Mouse (Mus musculus): Measurements from ENCODE around the gene Bbs9.
"Not testable (repeated sequence)": the region's sequence is repeated elsewhere in the genome, so short reads cannot be mapped to it uniquely, and the experiment has no call there.

Gene Bbs9

DNA sequence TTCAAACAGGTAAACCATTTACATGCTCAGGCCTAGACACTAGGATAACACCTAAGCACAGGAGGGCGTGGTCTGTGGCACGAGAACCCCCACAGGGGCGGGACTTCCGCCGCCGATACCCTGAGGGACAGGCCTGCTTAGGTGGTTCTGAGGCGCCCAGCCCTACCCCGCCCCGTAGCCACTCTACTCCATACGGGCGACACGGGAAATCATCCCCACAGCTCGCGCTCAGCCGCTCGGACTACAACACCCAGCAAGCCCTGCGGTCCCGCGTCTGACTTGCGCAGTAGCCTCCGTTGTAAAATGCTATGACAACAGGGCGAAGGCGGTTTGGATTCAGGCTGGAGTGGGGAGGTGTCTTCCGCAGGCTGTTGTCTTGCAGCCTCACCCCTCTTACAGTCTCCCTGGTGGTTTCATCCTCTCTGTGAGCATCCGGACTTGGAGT is at the start of gene Bbs9:
Bbs9 (plus strand) TSS at position 292 of the 445 bp plus-strand sequence.
- DNase-seq (ENCODE audit: low spot score), result peak; percentile 94

DNA sequence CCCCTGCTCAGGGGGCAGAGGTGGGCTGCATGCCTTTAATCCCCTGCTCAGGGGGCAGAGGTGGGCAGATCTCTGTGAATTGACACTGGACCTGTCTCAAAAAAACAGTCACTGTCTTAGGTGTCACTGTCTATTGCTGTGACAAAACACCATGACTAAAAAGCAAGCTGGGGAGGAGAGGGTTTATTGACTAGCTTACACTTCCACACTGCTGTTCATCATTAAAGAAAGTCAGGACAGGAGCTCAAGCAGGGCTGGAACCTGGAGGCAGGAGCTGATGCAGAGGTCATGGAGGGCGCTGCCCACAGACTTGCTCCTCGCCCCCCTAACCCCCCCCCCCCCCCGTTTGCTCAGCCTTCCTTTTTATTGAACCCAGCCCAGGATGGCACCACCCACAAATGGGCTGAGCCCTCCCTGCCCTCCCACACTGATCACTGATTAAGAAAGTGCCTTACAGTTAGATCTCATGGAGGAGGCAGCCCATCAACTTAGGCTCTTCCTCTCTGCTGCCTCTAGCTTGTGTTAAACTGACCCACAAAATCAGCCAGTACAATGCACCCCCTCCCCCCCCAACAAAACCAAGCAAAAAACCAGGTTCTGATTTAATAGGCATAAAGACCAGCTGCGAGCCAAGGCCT is 47.4 kb upstream of the Bbs9 start:
- no peak for DNase-seq (ENCODE audit: low spot score)

DNA sequence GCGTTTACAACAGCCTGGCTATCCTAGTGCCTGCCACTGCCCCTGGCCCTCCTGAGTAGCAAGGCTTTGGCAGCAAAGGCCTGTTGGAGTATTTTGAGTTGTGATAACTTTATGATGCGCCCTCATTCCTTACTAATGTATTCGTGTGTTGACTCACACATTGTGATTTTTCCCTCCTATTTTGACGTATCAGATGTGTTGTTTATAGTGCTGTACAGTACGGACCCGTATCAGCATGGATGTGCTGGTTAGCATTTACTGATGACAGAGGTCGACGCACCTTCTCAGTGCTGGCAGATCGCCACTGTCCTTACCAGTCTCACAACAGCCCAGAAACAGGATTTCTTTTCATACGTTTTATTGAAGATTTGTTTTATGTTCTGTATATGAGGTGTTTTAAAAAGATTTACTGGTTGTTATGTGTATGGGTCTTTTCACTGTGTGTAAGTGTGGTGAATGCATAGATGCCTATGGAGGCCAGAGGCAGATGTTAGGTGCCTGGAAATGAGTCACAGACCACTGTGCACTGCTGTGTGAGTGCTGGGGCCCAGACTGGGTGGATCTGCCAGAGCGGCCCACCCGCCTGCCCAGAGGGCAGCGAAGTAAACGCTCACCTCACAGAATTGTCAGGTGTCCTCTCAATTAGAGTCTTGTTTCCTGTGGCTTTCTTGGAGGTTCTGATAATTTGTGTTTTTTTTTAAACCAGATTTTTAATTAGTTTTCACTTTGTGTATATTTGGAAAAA is 46.7 kb upstream of the Bbs9 start:
- no peak for DNase-seq (ENCODE audit: low spot score)

DNA sequence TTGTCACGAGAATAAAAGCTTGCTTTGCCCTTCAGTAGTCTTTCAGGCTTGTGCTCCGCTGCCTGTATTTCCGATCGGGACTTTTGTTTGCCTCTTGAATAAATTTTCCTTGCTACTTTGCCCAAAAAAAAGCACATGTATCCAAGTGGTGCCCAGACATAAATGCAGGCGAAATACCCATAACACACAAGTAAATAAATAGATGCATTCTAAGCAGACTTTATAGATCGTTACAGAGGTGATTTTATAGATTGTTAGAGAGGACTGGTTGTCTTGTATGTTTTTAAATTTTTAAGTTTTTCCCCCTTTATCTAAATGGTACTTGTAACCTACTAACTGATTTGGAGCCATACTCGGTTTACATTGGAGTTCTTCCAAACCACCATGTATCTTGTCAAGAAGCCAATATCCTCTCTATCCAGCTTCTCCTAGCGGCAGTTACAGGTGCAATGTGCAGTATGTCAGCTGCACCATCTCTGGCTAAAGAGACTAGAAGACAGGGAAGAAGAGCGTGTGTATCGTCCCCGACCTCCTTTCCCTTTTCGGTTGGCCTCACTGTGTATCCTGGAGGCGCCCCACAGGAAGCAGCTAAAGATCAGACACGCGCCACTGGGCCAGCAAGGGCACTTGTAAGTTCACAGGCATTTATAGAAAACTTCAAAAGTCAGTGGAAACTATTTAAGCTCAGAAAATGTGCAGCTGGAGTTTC is 45.8 kb upstream of the Bbs9 start:
- no peak for DNase-seq (ENCODE audit: low spot score)

DNA sequence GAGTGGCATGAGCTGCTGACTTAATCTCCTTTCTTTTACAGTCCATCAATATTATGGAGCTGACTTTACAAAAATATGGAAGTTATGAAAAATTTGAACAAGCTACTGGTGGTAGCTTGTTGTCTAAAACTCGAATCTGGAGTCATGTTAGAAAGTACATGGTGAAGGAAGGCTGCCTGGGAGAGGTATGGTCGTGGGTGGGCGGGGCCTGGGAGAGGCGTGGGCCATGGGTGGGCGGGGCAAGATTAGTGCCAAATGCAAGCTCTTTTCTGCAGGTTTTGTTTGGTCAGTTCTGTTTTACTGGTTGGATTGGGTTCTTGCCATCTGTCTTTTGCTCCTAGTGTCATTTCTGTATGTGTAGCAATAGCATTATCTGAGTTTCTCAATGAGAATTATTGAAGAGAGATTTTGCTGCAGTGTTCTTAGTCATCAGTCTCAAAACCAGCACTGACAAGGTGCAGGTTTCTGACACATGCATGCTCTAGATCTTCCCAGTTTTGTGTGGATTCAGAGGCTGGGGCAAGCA is 45.1 kb upstream of the Bbs9 start:
- DNase-seq (ENCODE audit: low spot score), result no peak

DNA sequence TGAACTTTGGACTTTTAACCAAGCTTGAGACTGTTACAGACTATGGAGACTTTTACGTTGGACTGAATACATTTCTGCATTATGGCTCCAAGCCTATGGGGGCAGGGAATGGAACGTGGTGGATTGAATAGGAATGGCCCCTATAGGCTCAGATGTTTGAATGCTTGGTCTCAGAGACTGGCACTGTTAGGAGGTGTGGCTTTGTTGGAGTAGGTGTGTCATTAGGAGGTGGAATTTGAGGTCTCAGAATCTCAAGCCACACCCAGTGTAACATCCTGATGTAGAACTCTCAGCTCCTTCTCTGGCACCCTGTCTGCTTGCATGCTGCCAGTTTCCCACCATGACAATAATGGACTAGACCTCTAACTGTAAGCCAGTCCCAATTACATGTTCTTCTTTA is 42.3 kb upstream of the Bbs9 start:
- DNase-seq (ENCODE audit: low spot score), result no peak

DNA sequence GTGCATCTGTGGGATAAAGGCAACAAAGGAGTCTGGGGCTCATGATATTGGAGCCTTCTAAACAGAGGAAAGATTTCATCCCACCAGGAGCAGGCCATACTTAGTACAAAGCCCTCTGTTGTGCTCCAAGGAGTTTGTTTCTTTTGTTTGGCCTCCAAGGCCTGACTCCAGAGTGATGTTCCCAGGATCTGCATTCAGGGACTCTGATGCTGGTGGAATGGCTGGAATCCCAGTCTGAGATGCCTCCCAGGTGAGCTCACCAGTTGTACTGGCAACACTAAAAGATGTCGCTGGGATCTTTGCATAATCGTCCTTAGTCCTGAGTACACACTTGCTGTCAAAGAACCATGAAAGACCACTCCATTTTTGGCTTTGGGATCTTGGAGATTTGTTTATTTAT is 41.4 kb upstream of the Bbs9 start:
- DNase-seq (ENCODE audit: low spot score), result no peak

DNA sequence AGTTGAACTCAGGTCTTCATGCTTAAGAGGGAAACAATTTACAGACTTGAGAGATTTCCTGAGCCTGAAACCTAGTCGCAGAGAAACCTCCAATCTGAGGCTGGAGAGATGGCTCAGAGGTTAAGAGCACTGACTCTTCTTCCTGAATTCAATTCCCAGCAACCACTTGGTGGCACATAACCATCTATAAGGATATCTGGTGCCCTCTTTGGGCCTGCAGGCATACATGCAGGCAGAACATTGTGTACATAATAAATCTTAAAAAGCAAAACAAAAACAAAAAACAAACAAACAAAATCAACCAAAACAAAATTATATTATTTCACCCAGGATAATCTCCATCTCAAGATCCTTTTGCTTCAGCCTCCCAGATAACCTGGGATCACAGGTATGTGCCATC is 36.7 kb upstream of the Bbs9 start:
- DNase-seq (ENCODE audit: low spot score), result no peak

DNA sequence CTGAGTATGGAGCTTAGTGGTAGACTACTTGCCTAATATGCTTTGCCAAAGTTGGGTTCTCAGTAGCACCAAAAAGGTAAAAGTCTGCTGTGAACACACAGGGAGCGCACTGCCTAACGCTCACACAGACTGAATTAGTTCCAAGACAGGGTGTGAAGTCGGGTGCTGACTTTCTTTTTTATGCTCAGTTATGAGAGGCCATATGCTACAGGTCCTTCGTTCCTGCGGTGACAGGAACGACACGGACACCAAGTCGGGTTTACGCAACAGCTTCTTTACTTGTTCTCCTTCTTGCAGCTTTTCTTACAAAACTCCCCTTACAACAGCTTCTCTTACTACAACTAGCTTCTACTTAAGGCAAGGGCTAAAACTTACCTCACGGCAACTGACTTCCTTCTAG is 32.4 kb upstream of the Bbs9 start:
- DNase-seq (ENCODE audit: low spot score), result no peak

DNA sequence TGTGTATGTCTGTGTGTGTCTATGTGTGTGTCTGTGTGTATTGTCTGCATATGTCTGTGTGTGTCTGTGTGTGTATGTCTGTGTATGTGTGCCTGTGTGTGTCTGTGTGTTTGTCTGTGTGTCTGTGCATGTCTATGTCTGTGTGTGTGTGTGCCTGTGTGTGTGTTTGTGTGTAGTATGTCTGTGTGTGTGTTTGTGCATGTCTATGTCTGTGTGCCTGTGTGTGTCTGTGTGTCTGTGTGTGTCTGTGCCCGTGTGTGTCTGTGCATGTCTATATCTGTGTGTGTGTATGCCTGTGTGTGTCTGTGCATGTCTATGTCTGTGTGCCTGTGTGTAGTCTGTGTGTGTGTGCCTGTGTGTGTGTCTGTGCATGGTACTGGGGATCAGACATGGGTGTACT is 30.4 kb upstream of the Bbs9 start:
- no peak for DNase-seq (ENCODE audit: low spot score)

DNA sequence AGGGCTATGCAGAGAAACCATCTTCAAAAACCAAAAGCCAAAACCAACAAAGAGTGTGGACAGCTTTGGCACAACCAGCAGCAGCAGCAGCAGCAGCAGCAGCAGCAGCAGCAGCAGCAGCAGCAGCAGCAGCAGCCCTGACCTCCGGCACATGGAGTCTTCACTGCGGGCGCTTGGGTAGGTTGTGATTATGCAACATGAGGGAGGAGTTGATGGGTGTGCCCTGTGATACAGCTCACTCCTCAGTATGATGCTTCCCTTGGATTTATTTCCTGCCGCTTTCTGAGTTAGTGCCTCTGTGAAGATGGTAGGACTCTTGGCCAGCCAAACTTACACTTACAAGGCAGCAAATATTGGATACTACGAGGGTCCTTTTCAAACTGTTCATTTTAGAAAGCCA is 28.3 kb upstream of the Bbs9 start:
- no peak for DNase-seq (ENCODE audit: low spot score)

DNA sequence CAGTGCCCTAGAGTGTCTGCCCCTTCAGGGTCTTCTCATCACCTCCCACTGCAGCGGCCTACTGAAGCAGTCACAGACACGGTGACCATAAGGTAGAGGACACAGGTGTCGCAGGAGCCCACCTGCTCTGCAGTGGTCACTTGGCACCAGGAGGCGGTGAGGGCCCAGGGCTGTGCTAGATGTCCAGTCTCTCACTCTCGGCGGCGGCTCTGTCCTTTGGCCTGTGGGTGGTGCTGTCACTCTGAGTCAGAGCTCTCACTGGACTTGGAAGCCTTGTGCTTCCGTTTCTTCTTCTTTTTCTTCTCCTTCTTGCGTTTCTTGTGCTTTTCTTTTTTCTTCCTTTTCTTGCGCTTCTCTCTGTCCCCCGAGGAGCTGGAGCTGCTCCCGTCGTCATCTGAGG is 27.1 kb upstream of the Bbs9 start:
- DNase-seq (ENCODE audit: low spot score), result no peak

DNA sequence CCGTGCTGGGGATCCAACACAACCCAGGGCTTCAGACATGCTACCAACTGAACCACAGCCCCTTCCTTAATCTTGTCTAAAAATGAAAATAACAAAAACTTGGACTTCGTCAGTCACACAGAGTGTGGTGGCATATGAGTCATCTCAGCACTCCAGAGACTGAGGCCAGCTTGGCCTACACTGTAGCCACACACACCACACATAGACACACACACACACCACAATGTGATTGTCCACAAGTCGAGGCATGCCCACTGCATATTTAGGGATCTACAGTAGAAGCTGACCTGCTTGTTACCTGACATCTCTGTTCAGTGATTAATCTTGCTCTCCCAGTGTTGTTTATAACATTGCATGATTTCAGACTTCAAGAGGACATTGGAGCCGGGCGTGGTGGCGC is 26.3 kb upstream of the Bbs9 start:
- DNase-seq (ENCODE audit: low spot score), result no peak

DNA sequence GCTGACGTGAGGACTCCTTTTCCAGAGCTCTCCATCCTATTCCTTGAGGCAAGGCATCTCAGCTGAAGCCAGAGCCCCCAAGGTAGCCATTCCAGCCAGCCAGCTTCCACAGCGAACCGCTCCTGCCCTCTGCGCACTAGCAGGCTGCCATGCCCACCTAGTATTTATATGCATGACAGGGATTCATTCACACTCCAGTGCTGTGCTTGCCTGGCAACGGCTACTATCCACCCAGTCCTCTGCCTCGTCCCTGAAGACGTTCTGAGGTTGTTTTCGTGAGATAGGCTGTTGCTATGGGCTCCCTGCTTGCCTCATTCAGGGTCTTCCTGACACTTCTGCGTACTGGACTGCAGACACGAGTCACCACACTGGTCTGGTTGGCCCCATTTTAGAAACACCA is 22.8 kb upstream of the Bbs9 start:
- no peak for DNase-seq (ENCODE audit: low spot score)

DNA sequence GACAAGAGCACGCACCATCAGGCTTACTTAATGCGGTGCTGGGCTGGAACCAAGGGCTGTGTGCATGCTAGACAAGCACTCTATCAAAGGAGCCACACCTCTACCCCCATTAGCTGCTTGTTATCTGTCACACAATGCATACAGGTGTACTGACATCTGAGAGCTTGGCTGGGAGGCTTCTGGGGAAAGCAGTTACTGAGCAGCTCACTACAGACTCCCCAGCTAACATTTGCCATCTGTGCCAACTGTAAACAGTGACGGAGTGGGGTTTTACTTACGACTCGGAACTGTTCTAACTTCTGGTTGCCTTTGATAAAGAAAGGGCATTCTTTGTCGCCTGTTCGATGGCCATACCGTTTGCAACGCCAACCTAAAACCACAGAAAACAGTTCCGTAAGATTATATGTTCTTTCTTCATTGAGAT is 22.0 kb upstream of the Bbs9 start:
- DNase-seq (ENCODE audit: low spot score), result no peak

DNA sequence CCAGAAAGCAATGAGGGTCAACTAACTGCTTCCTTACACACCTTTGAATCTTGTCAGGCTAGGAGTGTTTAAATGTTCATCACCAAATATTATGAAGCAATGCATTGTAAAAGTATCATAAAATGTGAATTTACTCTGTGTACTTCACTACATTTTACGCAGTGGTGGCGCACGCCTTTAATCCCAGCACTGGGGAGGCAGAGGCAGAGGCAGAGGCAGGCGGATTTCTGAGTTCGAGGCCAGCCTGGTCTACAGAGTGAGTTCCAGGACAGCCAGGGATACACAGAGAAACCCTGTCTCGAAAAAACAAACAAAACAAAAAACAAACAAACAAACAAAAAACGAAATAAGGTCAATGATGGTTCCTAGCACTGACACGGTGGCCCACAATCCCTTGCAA is 21.5 kb upstream of the Bbs9 start, which contains the start of gene Gm17545:
Gm17545 (plus strand) TSS at position 301 of the 400 bp plus-strand sequence.
- DNase-seq (ENCODE audit: low spot score), result not testable (repeated sequence)

DNA sequence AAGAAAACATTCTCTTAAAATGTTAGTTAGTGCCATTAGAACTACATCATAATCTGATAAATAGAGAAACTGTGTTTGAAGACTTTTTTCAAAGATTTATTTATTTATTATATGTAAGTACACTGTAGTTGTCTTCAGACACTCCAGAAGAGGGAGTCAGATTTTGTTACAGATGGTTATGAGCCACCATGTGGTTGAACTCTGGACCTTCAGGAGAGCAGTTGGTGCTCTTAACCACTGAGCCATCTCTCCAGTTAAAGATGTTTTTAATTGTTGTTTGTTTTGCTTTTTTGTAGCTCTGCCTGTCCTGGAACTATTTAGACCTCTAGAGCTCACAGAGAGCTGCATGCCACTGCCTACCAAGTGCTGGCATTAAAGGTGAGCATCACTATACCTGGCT is 20.5 kb upstream of the Bbs9 start:
- DNase-seq (ENCODE audit: low spot score), result no peak

DNA sequence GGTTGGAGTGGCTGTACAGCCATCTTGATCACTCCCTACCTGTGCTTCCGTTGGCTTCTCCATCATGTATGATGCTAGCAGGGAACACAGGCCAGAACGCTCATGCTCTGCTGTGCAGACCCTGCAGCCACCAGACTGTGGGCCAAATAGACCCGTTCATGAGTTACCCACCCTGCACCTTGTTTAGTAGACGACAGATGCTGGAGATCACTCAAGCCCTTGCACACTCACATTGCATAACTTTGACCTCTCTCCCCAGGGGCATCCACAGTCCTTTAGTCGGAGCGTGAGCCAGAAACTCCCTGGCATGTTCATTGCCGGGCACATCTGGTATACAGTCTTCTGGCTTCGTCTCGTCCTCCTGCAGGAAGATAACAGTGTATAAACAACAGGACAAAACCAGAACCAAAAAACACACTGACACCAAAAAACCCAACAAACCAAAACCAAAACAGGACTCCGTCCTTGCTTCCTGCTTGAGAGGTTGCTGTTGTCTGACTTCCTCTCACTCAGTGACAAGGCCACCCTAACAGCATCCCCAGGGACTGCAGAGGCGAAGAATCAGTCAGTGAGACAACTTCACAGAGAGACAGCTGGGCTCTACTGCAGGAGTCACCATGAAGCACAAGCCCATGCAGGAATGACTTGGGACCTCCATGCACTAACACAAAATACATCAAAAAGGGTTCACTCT is 18.2 kb upstream of the Bbs9 start:
- DNase-seq (ENCODE audit: low spot score), result no peak

DNA sequence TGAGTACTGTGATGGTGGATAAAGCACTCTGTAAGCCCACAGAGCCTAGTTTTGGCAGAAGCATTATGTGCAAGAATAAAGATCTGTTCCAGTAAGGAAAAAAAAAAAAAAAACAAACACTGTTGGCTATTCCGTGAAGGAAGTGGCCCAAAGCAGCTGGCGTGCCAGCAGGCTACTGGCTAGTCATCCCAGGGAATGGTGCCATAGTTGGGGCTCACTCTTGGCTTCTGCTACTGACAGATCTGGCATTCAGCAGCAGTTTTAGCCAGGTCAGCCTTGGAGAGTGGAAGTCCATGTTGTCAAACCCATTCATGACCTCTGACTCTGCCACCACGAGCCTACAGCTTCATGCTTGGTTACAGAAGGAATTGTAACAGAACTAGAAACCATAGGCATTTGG is 13.6 kb upstream of the Bbs9 start:
- no peak for DNase-seq (ENCODE audit: low spot score)

DNA sequence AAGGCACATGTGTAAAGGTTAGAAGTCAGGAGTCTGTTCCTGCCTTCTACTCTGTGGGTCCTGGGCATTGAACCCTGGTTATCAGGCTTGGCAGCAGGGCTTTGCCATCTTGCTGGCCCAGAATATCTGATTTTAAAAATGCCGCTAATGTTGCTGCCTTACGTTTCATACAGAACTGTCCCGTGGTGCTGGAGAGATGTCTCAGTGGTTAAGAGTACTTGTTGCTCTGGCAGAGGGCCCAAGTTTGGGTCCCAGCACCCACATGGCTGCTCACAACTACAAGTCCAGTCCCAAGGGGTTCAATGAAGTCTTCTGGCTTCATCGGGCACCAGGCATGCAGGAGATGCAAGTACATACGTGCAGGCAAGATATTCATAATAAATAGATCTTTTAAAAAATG is 9.3 kb upstream of the Bbs9 start:
- no peak for DNase-seq (ENCODE audit: low spot score)

DNA sequence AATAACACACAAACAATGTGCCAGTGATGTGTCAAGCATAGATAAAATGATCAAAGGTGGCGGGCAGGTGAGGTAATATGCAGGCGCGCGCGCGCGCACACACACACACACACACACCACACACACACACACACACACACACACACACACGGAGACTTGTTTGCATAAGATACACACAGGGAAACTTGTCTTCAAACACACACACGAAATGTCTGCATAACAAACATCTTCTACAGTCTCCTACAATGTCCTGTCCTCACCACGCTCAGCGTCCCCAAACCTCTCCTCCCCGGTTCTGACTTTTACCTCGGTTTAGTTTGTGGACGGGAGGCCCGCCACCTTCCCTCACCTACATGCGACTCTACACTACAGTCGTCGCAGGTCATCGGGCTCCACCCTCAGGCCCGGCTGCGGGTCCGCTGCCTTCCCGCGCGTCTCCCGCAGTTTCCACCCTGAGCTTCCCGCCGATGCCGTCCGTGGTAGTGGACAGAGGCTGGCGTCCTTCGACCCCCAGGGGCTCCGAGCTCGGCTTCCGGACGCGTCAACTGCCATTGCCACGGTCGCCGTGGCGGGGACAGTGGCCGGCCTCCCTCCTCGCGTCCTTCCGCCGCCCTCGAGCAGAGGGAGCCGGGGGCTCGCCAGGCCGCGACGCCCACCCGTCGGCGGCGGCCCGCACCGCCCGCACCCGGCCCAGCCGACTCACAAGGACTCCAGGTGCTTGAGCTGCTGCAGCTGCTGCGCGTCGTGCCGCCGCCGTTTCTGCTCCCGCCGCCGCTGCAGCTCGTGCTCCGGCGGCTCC is 7.9 kb upstream of the Bbs9 start:
- no peak for DNase-seq (ENCODE audit: low spot score)
